Comparison of ENCODE assay signal across 13 mouse cellular contexts in genomic region chr10:127160081-127160480, GRCm38 (mm10).
"Had no signal": no experiment of that assay in that cellular context is flagged by ENCODE, and none has a peak within 500 bp of the region (broad histone marks: within the 10 kb centered on the region; RNA-seq: fewer than 3 reads in every experiment).

No protein-coding gene starts in this region.

- H3K27ac ChIP-seq: hindbrain, embryonic 13.5 days; hindbrain, postnatal 0 days; kidney, postnatal 0 days; limb, embryonic 15.5 days; midbrain, embryonic 13.5 days; stomach, embryonic 15.5 days had no signal

- H3K4me1 ChIP-seq: midbrain, embryonic 13.5 days; stomach, embryonic 15.5 days had no signal

- H3K9me3 ChIP-seq: hindbrain, embryonic 13.5 days; limb, embryonic 15.5 days; midbrain, embryonic 13.5 days; stomach, embryonic 15.5 days had no signal

- DNase-seq: kidney, adult 11 months; kidney, postnatal 36 days; lung, adult 18-20 months; lung, postnatal 36 days; right cerebral cortex, postnatal 25 days; thymus, adult 2 months; thymus, postnatal 36 days had no signal

- H3K4me3 ChIP-seq: hindbrain, embryonic 13.5 days; limb, embryonic 15.5 days; midbrain, embryonic 13.5 days; stomach, embryonic 15.5 days had no signal

- H3K36me3 ChIP-seq: hindbrain, embryonic 13.5 days; limb, embryonic 15.5 days; midbrain, embryonic 13.5 days; stomach, embryonic 15.5 days had no signal

- ATAC-seq: hindbrain, postnatal 0 days; midbrain, embryonic 13.5 days had no signal

- H3K9ac ChIP-seq: hindbrain, embryonic 13.5 days; limb, embryonic 15.5 days; midbrain, embryonic 13.5 days; stomach, embryonic 15.5 days had no signal

- H3K4me2 ChIP-seq: hindbrain, embryonic 13.5 days; limb, embryonic 15.5 days; midbrain, embryonic 13.5 days; stomach, embryonic 15.5 days had no signal
